Mouse (Mus musculus): ENCODE data around the gene Abcg4.

Gene Abcg4

DNA sequence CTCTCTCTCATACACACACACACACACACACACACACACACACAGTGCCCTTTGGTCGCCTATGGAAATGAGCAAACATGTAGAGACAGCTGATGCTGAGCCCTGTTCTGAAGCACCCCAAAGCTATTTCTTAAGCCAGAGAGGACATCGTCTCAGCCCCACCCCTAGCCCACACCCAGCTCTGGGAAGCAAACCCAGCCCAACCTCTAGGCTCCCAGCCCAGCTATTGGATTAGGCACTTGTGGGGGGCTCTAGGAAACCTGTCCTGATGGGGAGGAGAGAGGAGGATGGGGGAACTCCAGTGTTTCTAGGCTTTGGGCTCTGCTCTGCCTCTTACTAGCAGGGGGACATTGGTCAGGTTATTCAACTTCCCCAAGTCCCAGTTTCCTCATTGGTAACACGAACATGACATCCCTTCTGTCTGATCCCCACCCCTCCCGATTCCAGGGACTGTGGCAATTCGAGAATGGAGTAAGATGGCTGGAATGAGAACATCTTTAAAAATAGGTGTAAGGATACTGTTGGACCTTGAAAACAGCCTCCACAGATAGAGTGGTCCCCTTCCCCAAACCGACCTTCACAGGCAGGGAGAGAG is 2.1 kb downstream of the Abcg4 start:
- no peak for DNase-seq (ENCODE audit: low spot score)

DNA sequence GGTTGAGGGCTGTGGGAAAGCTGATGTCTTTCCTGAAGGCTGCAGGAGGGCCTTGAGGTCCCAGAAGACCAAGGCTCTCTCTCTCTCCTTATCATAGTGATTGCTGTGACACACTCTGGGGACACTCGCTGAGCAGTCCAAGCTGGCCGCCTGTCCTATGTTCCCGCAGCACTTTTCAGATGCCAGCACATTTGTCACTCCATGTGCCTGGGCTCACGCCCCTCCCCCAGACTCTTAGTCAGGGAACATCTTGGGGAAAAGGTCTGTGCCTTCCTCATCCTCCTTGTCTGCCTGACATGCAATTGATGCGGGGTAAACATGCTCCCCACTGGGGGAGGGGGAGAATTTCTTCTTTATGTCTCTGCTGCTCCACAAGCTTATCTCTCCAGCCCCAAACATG is 5.2 kb downstream of the Abcg4 start:
- no peak for DNase-seq (ENCODE audit: low spot score)

DNA sequence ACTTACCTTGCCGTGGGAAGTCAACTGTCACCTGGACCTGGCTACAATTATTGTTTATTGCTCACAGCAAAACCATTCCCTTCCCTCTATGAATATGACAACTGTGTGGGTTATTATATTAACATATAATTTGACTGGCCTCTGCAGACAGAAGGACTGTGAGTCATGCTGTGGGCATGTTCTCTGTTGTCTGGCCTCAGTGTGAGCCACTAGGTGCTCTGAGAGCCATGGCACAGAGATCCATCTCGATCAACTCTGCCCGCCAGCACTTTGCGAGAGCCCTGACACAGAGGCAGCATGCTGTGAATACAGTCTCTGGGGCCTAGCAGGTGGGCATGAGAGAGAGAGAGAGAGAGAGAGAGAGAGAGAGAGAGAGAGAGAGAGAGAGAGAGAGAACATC is 18.4 kb downstream of the Abcg4 start:
- no peak for DNase-seq (ENCODE audit: low spot score)

DNA sequence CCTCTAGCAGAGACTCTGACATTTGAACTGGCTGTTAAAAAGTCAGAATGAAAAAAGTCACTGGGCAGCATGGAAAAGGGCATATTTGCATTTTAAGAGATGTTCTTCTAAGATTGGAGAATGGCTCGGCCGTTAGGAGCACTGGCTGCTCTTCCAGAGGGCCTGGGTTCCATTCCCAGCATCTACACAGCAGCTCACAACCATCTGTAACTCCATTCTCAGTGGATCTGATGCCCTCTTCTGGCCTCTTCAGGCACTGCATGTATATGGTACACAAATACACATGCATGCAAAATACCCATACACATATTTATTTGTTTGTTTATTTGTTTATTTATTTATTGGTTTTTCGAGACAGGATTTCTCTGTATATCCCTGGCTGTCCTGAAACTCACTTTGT is 19.3 kb downstream of the Abcg4 start:
- DNase-seq (ENCODE audit: low spot score) = no peak

DNA sequence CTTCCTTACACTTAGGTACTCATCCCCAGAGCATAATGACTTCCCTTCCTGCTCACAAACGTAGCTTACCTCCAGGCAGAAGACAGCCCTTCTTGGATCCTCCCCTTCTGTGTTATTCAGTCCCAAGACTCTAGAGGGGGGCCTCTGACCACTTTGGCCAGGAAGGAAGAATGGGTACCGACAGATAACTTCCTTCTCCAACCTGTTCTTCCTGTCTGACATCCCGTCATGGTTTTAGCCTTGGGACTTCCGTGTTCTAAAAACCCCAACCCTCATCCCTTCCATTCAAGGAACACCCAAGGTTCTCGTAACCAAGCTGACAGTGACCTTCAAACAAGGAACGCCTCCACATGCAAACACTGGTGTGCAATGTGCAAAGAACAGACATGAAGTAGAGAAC is 20.0 kb downstream of the Abcg4 start, which contains the start of gene Nlrx1:
Gene Nlrx1, minus strand, starts transcription at position 168 of the 400 bp plus-strand sequence.
- DNase-seq (ENCODE audit: low spot score) = no peak

DNA sequence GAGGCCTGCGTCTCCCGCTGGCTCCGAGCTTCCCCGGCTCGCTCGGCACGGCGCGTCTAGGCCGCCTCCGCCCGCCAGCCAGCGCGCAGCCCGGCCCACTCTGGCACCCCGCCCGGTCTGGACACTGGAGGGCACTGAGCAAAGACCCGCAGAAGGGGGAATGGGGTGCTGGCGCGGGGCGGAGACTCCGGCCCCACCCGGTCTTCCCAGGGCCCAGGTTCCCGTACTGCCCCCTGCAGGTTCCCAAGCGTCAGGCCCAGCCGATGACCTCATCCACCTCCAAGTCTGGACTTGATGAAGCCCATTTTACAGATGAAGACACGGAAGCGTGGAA is 20.4 kb downstream of the Abcg4 start:
- DNase-seq (ENCODE audit: low spot score) = peak; percentile 82

DNA sequence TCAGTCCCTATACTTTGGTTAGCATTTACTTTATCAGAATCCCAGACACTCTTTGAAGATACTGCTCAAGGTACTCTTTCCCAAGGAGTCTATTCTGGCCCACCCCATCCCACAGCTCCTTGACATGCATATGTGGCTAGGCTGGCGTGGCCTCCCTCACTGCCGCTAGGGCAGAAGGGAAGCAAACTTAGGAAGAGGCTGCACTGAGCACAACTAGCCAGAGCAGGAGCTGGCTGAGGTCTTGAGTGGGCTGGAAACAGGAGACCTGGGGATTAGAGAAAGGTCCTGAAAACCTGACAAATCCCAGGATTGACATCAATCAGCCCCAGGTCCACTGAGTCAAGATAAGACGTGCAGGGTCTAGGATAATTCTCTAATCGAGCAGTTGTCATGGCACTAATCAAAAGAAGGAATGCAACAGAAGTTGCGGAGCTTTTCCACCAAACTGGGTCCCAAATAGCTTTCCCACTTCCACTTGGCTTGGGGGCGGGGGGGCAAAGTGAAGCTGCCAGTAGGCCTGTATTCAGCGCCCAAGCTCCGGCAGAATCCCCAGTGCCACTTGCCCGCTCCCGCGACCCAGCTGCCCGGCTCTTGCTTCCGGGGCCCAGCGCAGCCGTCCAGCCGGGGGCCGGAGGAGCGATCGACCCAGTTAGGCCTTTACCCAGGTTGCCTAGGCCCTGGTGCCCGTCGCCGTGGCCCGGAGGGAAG is 20.9 kb downstream of the Abcg4 start:
- DNase-seq (ENCODE audit: low spot score) = no peak

DNA sequence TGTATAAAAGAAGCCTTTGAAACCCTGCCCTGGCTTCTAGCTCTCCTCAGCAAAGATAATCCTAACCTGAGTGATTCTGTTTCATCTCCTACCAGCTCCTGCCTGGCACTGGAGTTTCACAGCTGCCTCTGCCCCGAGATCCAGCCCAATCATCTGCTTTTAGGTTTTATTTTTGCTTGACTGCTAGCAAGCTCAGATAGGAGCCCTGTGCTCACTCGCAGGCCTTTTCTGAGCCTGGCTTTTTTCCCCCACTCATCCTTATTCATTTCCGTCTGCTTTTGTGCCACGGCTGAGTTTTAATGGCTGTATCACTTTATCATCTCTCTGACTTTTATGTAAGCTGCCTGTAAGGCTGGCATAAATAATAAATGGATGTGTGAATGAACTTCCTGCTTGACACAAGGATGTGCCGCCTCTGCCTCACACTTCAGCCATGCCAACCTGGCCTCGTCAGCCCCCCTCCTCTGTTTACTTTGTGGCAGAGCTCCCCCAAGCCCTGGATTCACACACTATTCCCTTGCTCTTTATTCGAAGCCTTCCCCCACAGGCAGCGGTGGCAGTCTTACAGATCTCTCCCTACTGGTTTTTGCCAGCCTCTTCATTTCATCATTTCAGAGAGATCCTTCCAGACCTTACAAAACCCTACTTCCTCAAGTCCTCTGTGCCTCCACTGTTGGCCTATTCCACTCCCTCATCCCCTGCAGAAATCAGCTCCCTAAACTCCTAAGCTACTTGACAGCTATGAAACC is 21.8 kb downstream of the Abcg4 start:
- no peak for DNase-seq (ENCODE audit: low spot score)

DNA sequence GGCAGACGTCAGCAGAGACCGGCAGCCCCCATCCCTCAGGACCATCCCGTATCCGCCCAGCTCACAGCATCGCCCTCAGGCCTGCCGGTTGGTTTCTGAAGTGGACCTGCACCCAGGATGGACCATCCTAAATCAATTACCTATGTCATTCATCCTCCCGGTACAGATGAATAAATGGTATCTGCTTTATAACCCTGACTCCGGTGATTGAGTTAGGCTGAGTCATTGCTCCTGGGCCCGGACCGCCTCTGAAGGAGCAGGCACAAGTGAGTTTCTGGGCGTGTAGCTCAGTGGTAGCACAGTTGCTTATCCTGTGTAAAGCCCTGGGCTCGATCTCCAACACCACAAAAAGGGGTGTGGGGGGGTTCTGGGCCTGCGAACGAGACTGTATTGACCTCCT is 27.0 kb downstream of the Abcg4 start:
- DNase-seq (ENCODE audit: low spot score) = no peak

DNA sequence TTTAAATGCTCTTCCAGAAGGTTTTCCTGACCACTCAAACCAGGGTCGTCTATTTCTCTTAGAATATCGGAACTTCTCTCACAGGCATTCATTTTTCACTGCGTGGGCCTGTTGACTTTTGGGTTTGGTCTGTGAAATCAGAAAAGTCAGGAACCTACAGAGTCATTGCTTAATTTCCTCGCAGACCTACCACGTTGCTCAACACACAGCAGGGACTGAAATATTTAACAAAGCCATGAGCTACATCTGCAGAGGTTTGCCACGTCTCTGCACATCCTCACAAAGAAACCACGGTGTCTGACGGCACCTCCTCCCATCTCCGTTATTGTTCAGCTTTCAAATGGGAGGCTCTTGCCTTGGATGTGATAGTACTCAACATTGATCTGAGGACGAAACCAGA is 29.4 kb downstream of the Abcg4 start:
- DNase-seq (ENCODE audit: low spot score) = no peak

DNA sequence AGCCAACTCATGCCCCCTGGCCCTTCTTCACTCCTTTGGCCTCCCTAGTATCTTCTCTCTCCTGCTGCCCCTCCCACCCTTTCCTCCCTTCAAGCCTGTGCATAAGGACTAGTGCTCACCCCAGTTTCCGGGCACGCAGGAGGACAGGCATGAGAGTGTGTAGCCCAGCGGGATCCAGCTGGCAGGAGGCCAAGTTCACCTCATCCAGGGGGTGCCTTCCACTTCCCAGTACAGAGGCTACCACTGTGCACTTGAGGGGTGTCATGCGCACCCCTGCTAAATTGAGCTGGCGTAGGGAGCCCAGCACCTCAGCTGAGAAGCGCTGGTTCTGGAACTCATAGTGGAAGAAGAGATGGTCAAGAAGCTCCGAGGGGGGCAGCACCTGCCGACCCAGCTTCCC is 32.2 kb downstream of the Abcg4 start:
- DNase-seq (ENCODE audit: low spot score) = no peak

DNA sequence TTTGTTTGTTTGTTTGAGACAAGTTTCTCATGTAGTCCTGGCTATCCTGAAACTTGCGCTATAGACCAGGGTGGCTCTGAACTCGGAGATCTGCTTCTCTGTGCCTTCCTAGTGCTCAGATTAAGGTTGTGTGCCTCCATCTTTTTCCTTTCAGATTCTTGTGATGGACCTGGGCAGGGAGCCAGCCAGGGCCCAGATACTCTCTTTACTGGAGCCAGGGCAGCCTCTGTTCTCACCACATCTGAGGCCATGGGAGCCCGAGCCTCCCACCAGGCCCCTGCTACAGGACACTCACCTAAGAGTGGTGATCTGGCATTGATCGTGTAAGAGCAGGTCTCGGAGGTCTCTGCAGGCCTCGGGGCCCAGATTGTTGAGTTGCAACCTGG is 33.3 kb downstream of the Abcg4 start:
- no peak for DNase-seq (ENCODE audit: low spot score)

DNA sequence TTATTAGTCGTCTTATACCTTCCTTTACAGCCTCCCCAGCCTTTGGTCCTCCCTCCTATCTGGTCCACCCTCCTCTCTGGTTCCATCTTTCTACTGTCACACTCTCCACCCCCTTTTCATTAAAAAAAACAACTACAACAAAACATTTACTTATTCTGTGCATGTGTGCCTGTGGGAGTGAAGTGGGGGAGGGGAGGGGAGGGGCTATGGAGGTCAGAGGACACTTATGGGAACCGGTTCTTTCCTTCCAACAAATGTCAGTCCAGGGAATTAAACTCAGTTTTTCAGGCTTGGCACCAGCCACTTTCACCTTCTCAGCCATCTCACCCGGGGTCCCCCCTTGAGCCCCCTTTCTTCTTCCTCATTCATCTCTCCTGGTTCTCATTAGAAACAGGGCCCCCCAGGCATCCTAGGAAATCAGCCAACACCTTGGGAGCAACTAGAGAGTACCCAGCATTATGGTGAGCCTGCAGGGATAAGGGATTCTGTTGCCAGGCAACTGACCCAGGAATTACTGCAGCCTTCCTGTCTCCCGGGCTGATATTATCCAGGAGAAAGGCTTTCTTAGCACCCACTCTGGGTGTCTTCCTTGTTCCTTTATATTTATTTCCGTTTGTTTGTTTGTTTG is 33.8 kb downstream of the Abcg4 start:
- DNase-seq (ENCODE audit: low spot score) = no peak

DNA sequence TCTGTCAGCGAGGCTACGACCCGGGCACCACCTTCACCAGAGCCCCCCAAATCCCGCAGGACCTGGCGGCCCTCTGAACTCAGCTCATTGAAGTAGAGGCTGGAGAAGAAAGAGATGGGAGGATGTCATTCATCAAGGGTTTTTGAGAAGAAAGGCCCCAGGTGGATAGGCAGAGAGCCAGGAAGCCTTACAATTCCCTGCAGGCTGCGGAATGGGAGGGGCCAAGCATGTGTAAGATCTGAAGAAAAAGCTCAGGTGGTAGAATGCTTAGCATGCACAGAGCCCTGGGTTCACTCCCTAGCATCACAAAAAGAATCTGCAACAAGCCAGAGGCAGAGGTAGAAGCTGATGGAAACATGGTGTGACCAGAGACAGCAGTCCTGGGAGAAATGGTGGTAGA is 35.0 kb downstream of the Abcg4 start:
- DNase-seq (ENCODE audit: low spot score) = no peak

DNA sequence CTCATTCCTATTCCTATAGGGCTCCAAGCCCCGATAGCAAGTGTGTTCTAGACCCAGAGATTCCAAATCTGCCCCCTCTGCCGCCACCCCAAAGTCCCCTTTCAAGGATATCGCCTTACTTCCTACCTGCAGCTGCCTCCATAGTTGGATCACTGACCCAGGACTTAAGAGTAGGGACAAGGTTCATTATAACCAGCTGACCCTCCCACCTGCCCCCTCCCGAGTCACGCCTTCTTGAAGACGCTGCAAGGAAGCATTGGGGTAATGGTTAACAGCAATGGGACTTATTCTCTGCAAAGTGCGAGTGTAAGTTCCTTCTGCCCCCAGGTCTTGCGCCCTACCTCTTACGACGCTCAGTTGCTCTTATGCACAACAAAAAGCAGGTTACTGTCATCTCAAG is 37.1 kb downstream of the Abcg4 start, which contains the start of gene Pdzd3:
Gene Pdzd3, minus strand, starts transcription at position 158 of the 400 bp plus-strand sequence.
- peak; percentile 82 for DNase-seq (ENCODE audit: low spot score)

DNA sequence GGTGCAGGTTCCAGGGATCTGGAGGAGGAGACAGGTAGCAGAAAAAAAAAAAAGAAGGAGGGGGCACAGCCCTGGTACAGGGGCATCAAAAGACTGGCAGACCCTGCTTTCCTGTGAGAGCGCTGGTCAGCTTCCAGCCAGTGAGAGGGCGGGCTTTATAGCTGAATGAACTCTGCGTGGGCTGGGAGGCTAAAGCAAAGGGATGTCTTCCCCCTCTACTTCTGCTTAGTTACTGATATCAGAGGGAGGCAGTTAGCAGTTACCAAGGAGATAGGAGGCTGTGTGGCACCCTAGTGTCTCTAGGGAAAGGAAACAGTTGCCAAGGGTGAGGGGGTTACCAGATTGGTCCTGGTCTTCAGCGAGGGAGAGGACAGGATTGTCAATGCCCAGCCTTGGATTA is 38.0 kb downstream of the Abcg4 start:
- no peak for DNase-seq (ENCODE audit: low spot score)

DNA sequence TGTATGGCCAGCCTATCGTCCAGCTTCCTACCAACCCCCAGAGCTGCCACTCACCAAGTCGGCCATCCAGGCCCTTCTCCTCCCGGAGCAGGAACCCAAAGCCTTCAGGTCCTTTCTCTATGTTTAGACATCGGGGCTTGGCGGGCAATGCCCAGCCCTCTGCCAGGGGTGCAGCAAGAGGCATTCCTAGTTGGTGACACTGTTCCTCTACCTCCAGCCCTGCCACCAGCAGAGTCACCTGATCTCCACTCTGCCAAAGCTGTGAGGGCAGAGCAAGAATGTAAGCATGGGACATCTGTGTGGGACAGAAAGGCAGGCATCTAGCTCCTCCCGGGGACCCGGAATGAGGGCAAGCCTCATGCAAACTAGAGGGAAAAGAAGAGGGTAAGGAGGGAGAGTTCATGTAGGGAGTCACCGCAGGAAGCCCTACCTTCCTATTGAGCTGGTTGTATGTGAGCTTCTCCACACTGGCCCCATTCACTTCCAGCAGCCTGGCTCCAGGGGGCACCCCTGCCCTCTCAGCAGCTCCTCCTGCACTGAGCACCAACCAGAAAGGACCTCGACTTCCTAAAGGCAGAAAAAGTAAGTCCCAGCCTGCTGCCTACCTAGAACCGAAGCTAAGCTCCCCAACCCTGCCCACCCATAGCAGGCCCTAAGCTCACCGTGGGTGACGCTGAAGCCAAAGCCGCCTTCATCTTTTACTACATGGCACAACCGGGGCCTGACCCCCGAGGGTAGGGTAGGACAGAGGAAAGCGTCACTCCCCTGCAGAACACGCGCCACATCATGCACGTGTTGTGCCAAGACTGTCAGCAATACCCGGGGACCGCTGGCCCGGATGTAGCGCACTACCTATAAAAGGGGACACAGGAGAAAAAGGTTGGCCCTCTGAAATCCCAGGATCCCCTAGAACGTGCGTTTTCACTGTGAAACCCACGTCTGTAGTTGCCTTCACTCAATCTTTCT is 39.0 kb downstream of the Abcg4 start:
- peak; percentile 47 for DNase-seq (ENCODE audit: low spot score)

DNA sequence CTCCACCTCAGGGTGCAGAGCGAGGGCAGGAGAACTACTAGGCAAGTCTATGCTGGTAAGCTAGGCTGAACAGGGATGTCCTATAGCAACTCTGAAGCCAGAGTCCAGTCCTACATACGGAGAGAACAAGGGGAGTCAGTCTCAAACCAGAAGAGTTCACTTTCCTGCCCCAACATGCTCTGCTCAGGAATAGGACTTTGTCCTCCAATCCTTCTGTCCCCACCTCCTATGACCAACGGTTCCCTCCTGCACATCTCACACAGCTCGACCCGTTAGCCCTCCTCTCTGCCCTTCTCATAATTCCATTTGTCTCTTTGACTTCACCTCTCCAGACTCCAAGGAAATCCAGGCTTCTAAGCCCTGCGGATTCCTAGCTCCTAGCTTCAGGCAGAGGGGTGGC is 40.5 kb downstream of the Abcg4 start:
- no peak for DNase-seq (ENCODE audit: low spot score)

DNA sequence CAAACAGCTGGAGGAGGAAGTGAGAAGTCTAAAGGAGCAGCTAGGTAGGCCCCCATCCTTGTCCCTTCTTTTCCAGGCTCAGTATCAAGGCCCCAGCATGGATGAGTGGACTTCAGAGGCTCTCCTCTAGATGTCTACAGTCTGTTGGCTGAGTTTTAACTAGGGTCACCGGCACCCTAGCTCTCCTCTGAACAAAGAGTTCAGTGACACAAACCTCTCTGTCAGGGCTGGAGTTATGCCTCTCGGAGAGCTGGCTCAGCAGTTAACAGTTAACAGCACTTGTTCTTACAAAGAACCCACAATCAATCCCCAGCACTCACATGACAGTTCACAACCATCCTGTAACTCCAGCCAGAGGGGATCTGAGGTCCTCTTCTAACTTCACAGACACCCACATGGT is 44.8 kb downstream of the Abcg4 start:
- peak; percentile 34 for DNase-seq (ENCODE audit: low spot score)

DNA sequence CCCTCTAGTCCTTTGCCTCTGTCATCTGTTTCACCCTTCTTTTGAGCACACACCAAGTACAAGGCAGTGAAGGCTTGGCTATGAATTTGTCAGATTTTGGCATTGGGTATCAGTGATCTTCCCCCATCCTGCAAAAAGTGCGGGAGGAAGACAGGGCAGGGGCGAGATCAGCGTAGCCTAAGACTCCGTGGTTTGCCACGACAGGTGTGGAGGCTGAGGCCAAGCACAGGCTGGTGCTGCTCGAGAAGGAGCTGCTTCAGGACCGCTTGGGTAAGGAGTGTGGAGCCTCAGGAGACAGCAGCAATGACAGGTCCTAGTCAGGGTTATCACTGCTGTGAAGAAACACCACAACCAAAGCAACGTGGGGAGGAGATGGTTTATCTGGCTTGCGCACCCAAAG is 47.0 kb downstream of the Abcg4 start:
- no peak for DNase-seq (ENCODE audit: low spot score)

DNA sequence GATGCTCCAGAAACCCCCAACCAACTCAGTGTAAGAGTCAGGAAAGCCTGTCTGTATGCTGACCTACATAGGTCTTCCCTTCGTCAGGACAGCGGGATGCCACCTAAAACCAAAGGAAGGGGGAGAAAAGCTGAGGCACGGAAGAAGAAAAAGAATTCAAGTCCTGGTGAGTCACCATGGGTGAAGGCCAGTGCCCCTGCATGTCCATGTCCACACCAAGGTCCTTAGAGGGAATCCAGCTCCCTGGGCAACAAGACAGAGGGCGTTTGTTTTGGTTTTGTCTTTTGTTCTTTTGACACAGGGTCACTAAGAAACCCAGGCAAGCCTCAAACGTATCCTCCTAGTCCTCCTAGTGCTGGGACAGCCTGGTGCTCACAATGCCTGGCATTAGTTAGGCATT is 47.5 kb downstream of the Abcg4 start:
- DNase-seq (ENCODE audit: low spot score) = no peak

DNA sequence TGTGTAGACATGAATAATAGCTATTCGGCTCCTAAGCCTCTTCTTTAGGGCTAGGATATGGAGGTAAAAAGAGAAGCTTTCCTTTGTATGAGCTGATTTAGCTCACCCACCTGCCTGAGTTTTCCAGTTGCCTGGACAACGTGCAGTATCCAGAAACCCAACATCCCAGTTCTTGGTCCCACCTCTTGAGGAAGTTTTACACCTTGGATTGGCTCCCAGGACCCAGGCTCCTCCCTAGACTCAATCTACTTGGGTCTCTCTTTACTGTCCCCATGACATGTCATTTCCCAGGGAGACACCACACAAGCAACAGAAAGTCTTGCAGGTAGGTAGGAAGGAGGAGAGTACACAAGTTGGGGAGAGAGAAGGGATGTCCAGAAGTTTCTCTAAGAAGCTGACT is 48.0 kb downstream of the Abcg4 start, which contains the start of gene Ccdc153:
Gene Ccdc153, plus strand, starts transcription at position 278 of the 400 bp plus-strand sequence.
- no peak for DNase-seq (ENCODE audit: low spot score)
